Mouse (Mus musculus): ENCODE measurements around the gene Slc39a3. TPM values are rescaled to one million over a fixed set of nuclear protein-coding genes. Genes with fewer than 3 reads are reported as not detected.

The Slc39a3 gene
- total RNA-seq (2023): 10 to 100 TPM; 11.8 to 12.8 TPM

DNA sequence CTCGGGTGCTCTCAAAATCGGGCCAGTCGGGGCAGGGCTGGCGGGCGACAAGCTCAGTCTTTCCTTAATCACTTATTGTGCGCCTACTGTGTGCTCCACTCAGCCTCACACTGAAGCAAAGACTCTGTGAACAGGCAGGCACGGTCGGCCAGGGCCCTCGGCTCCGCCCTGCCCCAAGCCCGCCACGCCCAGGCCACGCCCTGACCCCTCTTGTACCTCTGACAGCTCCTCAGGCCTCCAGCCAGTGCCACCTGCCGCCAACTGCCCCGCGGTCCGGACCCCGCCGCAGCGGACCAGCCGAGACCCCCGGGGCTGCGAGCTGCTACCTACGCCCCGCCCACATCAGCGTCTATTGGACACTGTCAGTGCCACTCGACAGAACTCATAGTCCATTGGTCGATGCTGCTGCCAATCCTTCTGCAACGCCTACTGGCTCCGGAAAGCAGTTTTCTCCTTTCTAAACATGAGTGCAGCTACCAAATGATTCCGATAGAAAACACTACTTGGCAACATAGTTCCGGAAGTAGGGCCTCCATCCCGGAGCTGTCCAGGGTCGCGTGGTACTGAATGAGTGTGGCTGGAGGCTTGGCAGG lies at the start of gene Slc39a3:
Slc39a3 (minus strand) TSS at position 439 of the 593 bp plus-strand sequence.

DNA sequence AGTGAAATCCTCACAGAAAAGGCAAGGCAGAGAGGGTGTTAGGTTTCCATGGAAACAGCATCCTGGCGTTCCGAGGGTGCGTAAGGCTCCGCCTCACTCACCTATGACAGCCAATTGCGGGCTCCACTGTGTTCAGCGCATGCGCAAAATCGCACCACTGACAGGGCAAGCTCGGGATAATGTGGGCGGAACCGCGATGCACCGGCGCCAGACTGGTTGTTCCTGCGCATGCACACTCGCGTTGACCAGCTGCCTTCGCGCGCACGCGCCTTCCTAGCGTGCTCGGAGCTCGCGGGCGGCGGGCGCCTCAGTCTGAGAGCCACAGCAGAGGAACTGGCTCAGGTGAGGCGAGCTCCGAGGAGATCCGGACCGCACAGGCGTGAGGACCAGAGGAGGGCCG lies 32.6 kb upstream of the Slc39a3 start, which contains the start of gene Thop1:
Thop1 (plus strand) TSS at position 200 of the 400 bp plus-strand sequence.

DNA sequence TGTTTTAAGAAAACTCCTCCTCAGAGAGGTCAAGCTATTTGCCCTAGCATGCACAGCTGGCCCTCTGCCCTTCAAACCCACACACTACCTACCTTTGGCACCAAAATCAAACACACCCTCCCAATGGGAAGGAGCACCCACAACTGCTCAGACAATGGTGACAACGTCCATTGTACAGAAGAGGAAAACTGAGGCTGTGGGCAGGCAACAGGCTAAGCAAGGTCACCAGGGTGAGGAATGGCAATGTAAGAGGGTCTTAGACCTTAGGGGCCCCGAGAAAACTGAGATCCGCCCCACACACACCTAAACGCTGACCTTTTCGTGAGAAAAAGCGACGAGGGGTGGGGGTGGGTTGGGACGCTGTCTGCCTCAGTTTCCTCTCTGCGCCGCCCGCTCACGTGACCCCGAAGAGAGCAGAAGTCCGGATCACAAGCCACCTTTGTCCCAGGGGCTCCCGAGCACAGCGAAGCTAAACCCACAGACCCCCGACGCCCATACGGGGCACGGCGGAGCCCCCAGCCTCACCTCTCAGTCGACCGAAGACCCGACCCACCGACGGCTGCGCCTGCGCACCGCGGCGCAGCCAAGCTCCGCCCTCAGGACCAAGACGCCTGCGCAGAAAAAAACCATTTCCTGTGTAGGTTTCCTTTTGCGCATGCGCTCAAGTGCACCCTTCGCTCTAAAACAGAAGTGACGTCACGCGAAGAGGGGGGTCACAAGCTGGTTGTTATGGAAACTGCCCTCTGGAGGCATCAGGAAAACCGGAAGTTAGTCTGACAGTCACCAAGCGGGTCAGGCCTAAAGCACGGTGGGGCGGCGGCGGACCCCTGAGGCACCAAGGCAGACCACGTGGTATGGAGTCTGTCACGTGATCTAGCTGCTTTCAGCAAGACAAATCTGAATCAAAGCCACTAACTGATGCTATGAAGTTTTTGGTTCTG lies 22.6 kb upstream of the Slc39a3 start, which contains the start of gene Sgta:
Sgta (minus strand) TSS at position 579 of the 941 bp plus-strand sequence.

DNA sequence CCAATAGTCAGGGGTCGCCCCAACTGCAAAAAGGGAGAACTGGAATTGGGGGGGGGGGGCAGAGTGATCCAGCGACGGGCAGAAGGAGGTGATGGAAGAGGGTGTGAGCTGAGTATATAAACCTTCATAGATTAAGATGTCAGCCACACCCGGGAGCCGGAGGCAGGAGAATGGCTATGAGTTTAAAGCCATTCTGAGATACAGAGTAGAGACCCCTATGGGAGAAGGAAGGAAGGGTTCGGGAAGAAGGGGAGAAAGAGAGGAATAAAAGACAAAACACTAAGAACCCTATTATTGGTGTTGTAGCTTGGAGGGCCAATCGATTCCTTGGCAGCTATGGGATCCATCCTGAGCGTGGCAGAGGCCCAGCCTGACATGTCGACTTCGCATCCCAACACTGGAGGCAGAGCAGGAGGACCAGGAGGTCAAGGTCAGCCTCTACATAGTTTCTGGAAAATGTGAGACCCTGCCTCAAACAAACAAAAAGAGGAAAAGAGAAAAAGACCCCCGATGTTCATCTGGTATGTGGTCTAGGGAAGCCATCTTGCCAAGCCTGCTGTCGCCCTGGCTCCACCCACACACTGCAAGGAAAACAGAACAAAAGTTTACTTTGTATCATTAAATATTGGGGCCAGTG lies 11.5 kb downstream of the Slc39a3 start, which contains the start of gene Diras1:
Diras1 (minus strand) TSS at position 24 of the 637 bp plus-strand sequence.

DNA sequence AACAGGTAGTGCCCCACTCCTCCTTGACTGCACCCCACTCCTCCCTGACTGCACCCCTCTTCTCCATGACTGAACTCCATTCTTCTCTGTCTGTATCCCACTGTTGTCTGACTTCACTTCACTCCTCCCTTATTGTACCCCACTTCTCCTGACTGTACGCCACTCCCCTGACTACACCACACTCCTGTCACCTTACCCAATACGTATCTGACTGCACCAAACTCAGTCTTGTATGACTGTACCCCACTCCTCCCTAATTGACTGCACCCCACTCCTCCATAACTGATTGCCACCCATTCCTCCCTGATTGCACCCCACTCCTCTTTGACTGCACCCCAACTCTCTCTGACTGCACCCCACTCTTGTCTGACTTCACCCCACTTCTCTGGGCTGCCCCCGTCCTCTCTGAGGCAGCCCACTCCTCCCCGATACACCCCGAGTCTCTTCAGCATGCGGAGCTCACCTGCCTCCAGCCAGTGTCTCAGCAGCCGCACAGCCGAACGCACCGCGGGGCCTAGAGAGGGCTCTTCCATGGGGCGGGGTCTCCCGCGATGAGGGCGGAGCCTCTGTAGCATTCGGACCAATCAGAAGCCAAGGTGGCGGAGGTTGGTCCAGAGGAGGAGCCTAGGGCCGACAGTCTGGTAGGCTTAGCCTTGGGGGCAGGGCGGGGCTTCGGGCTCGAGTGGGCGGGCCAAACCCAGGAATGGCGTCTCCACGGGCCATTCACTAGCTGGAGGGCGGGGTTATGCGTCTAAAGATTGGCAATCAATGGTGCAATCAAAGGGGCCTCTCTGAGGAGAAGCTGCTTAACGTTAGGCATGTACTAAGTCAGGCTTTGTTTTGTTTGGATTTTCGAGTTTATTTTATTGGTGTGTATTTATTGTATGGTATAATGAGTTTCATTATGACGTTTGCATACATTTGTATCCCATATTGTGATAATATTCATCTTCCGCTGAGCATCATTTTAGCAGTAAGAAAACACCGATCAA lies 22.5 kb downstream of the Slc39a3 start, which contains the start of gene Gng7:
Gng7 (minus strand) TSS at position 553 of the 992 bp plus-strand sequence.

Other genes with a start within 250 kb of the Slc39a3 start
- gene Sf3a2, start 239.2 kb downstream of the Slc39a3 start, total RNA-seq (2023): 10 to 100 TPM; 54.7 to 55.9 TPM
- 100 to 1,000 TPM; 100 to 104 TPM for gene Plekhj1, start 238.8 kb downstream of the Slc39a3 start, total RNA-seq (2023)
- under 1 TPM; 0.30 to 0.58 TPM for gene Amh, start 232.2 kb downstream of the Slc39a3 start, total RNA-seq (2023)
- gene Jsrp1, start 223.9 kb downstream of the Slc39a3 start, total RNA-seq (2023): not detected
- 100 to 1,000 TPM; 490 to 501 TPM for gene Oaz1, start 210.8 kb downstream of the Slc39a3 start, total RNA-seq (2023)
- gene Lingo3, start 193.4 kb downstream of the Slc39a3 start, total RNA-seq (2023): not detected
- gene Lsm7, start 182.2 kb downstream of the Slc39a3 start, total RNA-seq (2023): 10 to 100 TPM; 15.9 to 29.9 TPM
- 10 to 100 TPM; 27.1 to 36.9 TPM for gene Sppl2b, start 182.2 kb downstream of the Slc39a3 start, total RNA-seq (2023)
- not detected for gene Tmprss9, start 165.6 kb downstream of the Slc39a3 start, total RNA-seq (2023)
- 10 to 100 TPM; 49.5 to 51.3 TPM for gene Timm13, start 136.5 kb downstream of the Slc39a3 start, total RNA-seq (2023)
- 1 to 10 TPM; 4.1 to 4.5 TPM for gene Lmnb2, start 119.2 kb downstream of the Slc39a3 start, total RNA-seq (2023)
- gene Gadd45b, start 107.4 kb downstream of the Slc39a3 start, total RNA-seq (2023): 10 to 100 TPM; 39.5 to 46.2 TPM
- under 1 TPM; 0.37 to 0.64 TPM for gene Gng7, start 22.5 kb downstream of the Slc39a3 start, total RNA-seq (2023)
- not detected for gene Diras1, start 11.8 kb downstream of the Slc39a3 start, total RNA-seq (2023)
- 10 to 100 TPM; 54.7 to 57.0 TPM for gene Sgta, start 22.8 kb upstream of the Slc39a3 start, total RNA-seq (2023)
- gene Thop1, start 32.6 kb upstream of the Slc39a3 start, total RNA-seq (2023): 1 to 10 TPM; 4.8 to 9.0 TPM
- not detected for gene Creb3l3, start 61.4 kb upstream of the Slc39a3 start, total RNA-seq (2023)
- 100 to 1,000 TPM; 100 to 101 TPM for gene Map2k2, start 68.5 kb upstream of the Slc39a3 start, total RNA-seq (2023)
- 100 to 1,000 TPM; 124 TPM for gene Zbtb7a, start 97.8 kb upstream of the Slc39a3 start, total RNA-seq (2023)
- 10 to 100 TPM; 23.5 to 34.3 TPM for gene Pias4, start 130.5 kb upstream of the Slc39a3 start, total RNA-seq (2023)
- 1,000 to 10,000 TPM; 1,547 to 1,607 TPM for gene Eef2, start 139.2 kb upstream of the Slc39a3 start, total RNA-seq (2023)
- 10 to 100 TPM; 33.4 to 35.1 TPM for gene Dapk3, start 145.6 kb upstream of the Slc39a3 start, total RNA-seq (2023)
- not detected for gene 4930442H23Rik, start 146.4 kb upstream of the Slc39a3 start, total RNA-seq (2023)
- not detected for gene Nmrk2, start 164.6 kb upstream of the Slc39a3 start, total RNA-seq (2023)
- not detected for gene Atcay, start 193.4 kb upstream of the Slc39a3 start, total RNA-seq (2023)
- 1 to 10 TPM; 1.3 to 2.7 TPM for gene Zfr2, start 195.7 kb upstream of the Slc39a3 start, total RNA-seq (2023)
- gene Matk, start 215.5 kb upstream of the Slc39a3 start, total RNA-seq (2023): 10 to 100 TPM; 42.3 to 59.6 TPM
- gene Mrpl54, start 229.5 kb upstream of the Slc39a3 start, total RNA-seq (2023): 10 to 100 TPM; 75.9 to 85.4 TPM
- 10 to 100 TPM; 42.4 to 46.0 TPM for gene Apba3, start 229.5 kb upstream of the Slc39a3 start, total RNA-seq (2023)

Data from monocyte, adult 59 days (primary cell).